Mouse (Mus musculus): ENCODE results near the gene Mrps18b.

- TF ChIP-seq MYOD1 (IDR thresholded peaks at IDR 0.05; ENCODE audit: control insufficient read depth in 1 of 3, insufficient read length in 2 of 3, low read depth in 2 of 3) (no peak), USF1 (IDR thresholded peaks at IDR 0.05; ENCODE audit: low read depth) (no peak), POLR2A (IDR thresholded peaks at IDR 0.05; ENCODE audit: insufficient read length, low read depth) (no peak), TCF12 (IDR thresholded peaks at IDR 0.05; ENCODE audit: insufficient read depth, poor library complexity, severe bottlenecking) (no peak), MAX (IDR thresholded peaks at IDR 0.05; ENCODE audit: low read depth) (no peak), POLR2AphosphoS2 (IDR thresholded peaks at IDR 0.05; ENCODE audit: insufficient read length, low read depth) (no peak), E2F4 (IDR thresholded peaks at IDR 0.05; ENCODE audit: insufficient read depth) (no peak), REST (IDR thresholded peaks at IDR 0.05; ENCODE audit: insufficient read depth, insufficient read length) (no peak), CEBPB (IDR thresholded peaks at IDR 0.05; ENCODE audit: insufficient read depth, poor library complexity, severe bottlenecking) (no peak), MYOG (IDR thresholded peaks at IDR 0.05; ENCODE audit: control insufficient read depth in 1 of 3, insufficient read depth in 1 of 3, insufficient read length in 2 of 3, low read depth in 2 of 3) (no peak), SRF (IDR thresholded peaks at IDR 0.05; ENCODE audit: control insufficient read depth, insufficient read length, low read depth) (no peak), TCF3 (IDR thresholded peaks at IDR 0.05; ENCODE audit: insufficient read length, low read depth) (no peak)
These were observed 12.2 kb downstream of the Mrps18b start for GRCm38 (mm10) chr17:35903992-35904355.

Measured in myocyte (in vitro differentiated cells).